Mouse (Mus musculus) adrenal gland, postnatal 14 days (tissue): ENCODE data around the gene Gipc3. TPM values are rescaled to one million over a fixed set of nuclear protein-coding genes. Genes with fewer than 3 reads are reported as not detected.

Source experiments
- microRNA-seq, 2 experiments: library from miRNA; unstranded; fragments of <30 nt; microRNA quantifications; one replicate each; pipeline ENCODE4 v1.2.0; 2021
- total RNA-seq: library from RNA; stranded (reverse); gene quantifications from 2 replicates; pipeline ENCODE4 v1.2.3, GENCODE M21; 2021

The Gipc3 gene
- total RNA-seq, 1 experiment from 2014 or later, result 4.6 TPM

Small RNA genes within 50 kb of the gene (microRNA-seq; reads per million reads assigned to microRNA genes)
- 0.38 to 0.43 reads per million in 2 experiments for gene Mir6913

Other genes starting within 250 kb of the Gipc3 start
- 2.5 and 26.5 TPM in 2 replicates for gene Creb3l3, start 244.4 kb downstream of the Gipc3 start, total RNA-seq
- gene Map2k2, start 237.4 kb downstream of the Gipc3 start, total RNA-seq, result 161 and 163 TPM in 2 replicates
- gene Zbtb7a, start 208.0 kb downstream of the Gipc3 start, total RNA-seq, result 66.9 and 73.8 TPM in 2 replicates
- 27.3 and 28.3 TPM in 2 replicates for gene Pias4, start 175.3 kb downstream of the Gipc3 start, total RNA-seq
- gene Eef2, start 166.6 kb downstream of the Gipc3 start, total RNA-seq, result 1,390 and 1,511 TPM in 2 replicates
- gene Dapk3, start 160.3 kb downstream of the Gipc3 start, total RNA-seq, result 58.3 and 62.2 TPM in 2 replicates
- not detected in 2 replicates for gene 4930442H23Rik, start 159.4 kb downstream of the Gipc3 start, total RNA-seq
- not detected in 2 replicates for gene Nmrk2, start 141.2 kb downstream of the Gipc3 start, total RNA-seq
- 2.1 and 3.5 TPM in 2 replicates for gene Atcay, start 112.4 kb downstream of the Gipc3 start, total RNA-seq
- 11.0 and 12.5 TPM in 2 replicates for gene Zfr2, start 110.1 kb downstream of the Gipc3 start, total RNA-seq
- 2.1 and 2.9 TPM in 2 replicates for gene Matk, start 90.3 kb downstream of the Gipc3 start, total RNA-seq
- 108 and 113 TPM in 2 replicates for gene Mrpl54, start 76.3 kb downstream of the Gipc3 start, total RNA-seq
- 95.0 and 100 TPM in 2 replicates for gene Apba3, start 76.3 kb downstream of the Gipc3 start, total RNA-seq
- 0.90 and 1.6 TPM in 2 replicates for gene Tjp3, start 51.7 kb downstream of the Gipc3 start, total RNA-seq
- 38.7 and 46.9 TPM in 2 replicates for gene Pip5k1c, start 50.3 kb downstream of the Gipc3 start, total RNA-seq
- gene Cactin, start 22.2 kb downstream of the Gipc3 start, total RNA-seq, result 33.1 and 40.7 TPM in 2 replicates
- 38.6 and 47.0 TPM in 2 replicates for gene Tbxa2r, start 14.5 kb downstream of the Gipc3 start, total RNA-seq
- 83.0 and 90.1 TPM in 2 replicates for gene Hmg20b, start 7.2 kb upstream of the Gipc3 start, total RNA-seq
- gene Mfsd12, start 14.2 kb upstream of the Gipc3 start, total RNA-seq, result 15.2 and 16.3 TPM in 2 replicates
- gene 4930404N11Rik, start 22.6 kb upstream of the Gipc3 start, total RNA-seq, result 2.0 and 2.1 TPM in 2 replicates
- 40.5 and 43.3 TPM in 2 replicates for gene Fzr1, start 35.2 kb upstream of the Gipc3 start, total RNA-seq
- gene Dohh, start 41.2 kb upstream of the Gipc3 start, total RNA-seq, result 52.6 and 55.6 TPM in 2 replicates
- gene Gm48551, start 41.2 kb upstream of the Gipc3 start, total RNA-seq, result 0.48 and 1.6 TPM in 2 replicates
- 0.64 and 2.1 TPM in 2 replicates for gene Gm48552, start 45.7 kb upstream of the Gipc3 start, total RNA-seq
- 0.94 and 1.9 TPM in 2 replicates for gene Smim24, start 49.8 kb upstream of the Gipc3 start, total RNA-seq
- 90.1 and 104 TPM in 2 replicates for gene Nfic, start 112.4 kb upstream of the Gipc3 start, total RNA-seq
- 0.48 and 0.98 TPM in 2 replicates for gene Celf5, start 139.4 kb upstream of the Gipc3 start, total RNA-seq
- 102 and 107 TPM in 2 replicates for gene Ncln, start 153.1 kb upstream of the Gipc3 start, total RNA-seq
- 2.3 and 7.4 TPM in 2 replicates for gene S1pr4, start 156.9 kb upstream of the Gipc3 start, total RNA-seq
- 0.85 and 1.9 TPM in 2 replicates for gene Gna15, start 181.0 kb upstream of the Gipc3 start, total RNA-seq
- 65.0 and 67.2 TPM in 2 replicates for gene Gna11, start 201.9 kb upstream of the Gipc3 start, total RNA-seq
- 646 and 698 TPM in 2 replicates for gene Aes, start 216.2 kb upstream of the Gipc3 start, total RNA-seq
- 17.8 and 18.1 TPM in 2 replicates for gene Tle2, start 231.3 kb upstream of the Gipc3 start, total RNA-seq